Mouse (Mus musculus) testis, adult 2 months (tissue): ENCODE results near the gene Exoc5. TPM values are rescaled to one million over a fixed set of nuclear protein-coding genes. Genes with fewer than 3 reads are reported as not detected.

ENCODE experiments used
- H3K27ac ChIP-seq: fragments of 200-500 bp; 2 replicates; pipeline ENCODE4 v1.5.1; 2012; ENCODE audit warnings: low read depth, low read length; ENCODE audit not compliant: control insufficient read depth, insufficient read depth
- H3K27me3 ChIP-seq: fragments of 200-500 bp; 2 replicates; pipeline ENCODE4 v1.6.1; 2012; ENCODE audit warnings: mild to moderate bottlenecking, low read length, moderate library complexity; ENCODE audit not compliant: control insufficient read depth, insufficient read depth
- H3K36me3 ChIP-seq: fragments of 200-500 bp; 2 replicates; pipeline ENCODE4 v1.6.1; 2012; ENCODE audit warnings: mild to moderate bottlenecking, low read length; ENCODE audit not compliant: control insufficient read depth, insufficient read depth
- H3K4me1 ChIP-seq: fragments of 200-500 bp; 2 replicates; pipeline ENCODE4 v1.6.1; 2012; ENCODE audit warnings: low read length; ENCODE audit not compliant: control insufficient read depth, insufficient read depth
- H3K4me3 ChIP-seq: fragments of 200-500 bp; 2 replicates; pipeline ENCODE4 v1.5.1; 2012; ENCODE audit warnings: low read depth, mild to moderate bottlenecking, low read length, moderate library complexity, mixed read lengths; ENCODE audit not compliant: control insufficient read depth
- CTCF ChIP-seq: fragments of 200-500 bp; IDR thresholded peaks from 2 replicates; pipeline ENCODE4 v1.5.1; 2012; ENCODE audit warnings: low read depth, mild to moderate bottlenecking, inconsistent platforms, low read length, moderate library complexity; ENCODE audit not compliant: control insufficient read depth, insufficient read depth, insufficient replicate concordance
- POLR2A ChIP-seq: fragments of 200-500 bp; IDR thresholded peaks from 2 replicates; pipeline ENCODE4 v1.6.1; 2012; ENCODE audit warnings: low read depth, mild to moderate bottlenecking, inconsistent platforms, low read length, moderate library complexity; ENCODE audit not compliant: control insufficient read depth
- polyA plus RNA-seq: library from polyadenylated mRNA; depleted of rRNA; stranded (reverse); fragments of >200 nt; gene quantifications from 2 replicates; pipeline ENCODE4 v1.2.3, GENCODE M21; 2012

Gene Exoc5
- polyA plus RNA-seq, 1 experiment: 4.1 TPM

DNA sequence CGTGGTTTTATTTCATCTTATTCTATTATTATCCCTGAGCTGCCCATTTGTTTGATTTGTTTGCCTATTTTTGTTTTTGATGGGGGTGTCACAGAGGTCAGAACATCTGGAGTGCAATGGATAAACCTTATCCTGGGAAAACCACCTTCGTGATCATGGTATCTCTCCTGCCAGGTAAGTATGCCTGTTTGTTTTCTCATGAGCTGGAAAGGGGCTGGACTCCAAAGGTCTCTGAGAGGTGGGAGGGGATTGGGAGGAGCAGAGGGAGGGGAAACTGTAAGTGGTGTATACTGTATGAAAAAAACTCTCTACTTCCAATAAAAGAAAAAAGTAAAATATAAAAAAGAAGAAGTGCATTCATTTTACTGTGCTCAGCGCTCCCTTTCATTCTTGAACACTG, 64.8 kb downstream of the Exoc5 start:
- Histone ChIP-seq H3K4me3 (no peak overlapping the region), H3K36me3 (no peaks in the 10 kb centered on the region), H3K27me3 (no peaks in the 10 kb centered on the region), H3K27ac (no peak overlapping the region), H3K4me1 (no peaks in the 10 kb centered on the region)
- TF ChIP-seq POLR2A (no peak), CTCF (no peak)

DNA sequence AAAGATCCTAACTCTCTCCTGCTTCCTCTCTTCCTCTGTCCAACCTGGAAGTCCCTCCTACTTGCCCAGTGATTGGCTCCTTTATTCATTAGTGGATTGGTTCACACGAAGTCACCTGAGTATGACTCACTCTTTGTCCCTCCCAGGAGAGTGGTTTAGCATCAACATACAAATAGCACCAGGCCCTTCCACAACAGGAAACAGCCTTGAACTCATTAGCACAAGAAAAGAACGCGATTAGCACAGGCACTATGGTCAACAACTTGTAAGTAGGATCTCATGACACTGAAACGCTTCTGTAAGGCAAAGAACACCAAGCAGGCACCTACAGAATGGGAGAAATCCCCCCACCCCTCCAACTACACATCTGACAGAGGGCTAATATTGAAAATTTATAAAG, 67.7 kb downstream of the Exoc5 start:
- Histone ChIP-seq H3K27ac (no peak overlapping the region), H3K4me3 (no peak overlapping the region), H3K36me3 (no peaks in the 10 kb centered on the region), H3K27me3 (no peaks in the 10 kb centered on the region), H3K4me1 (no peaks in the 10 kb centered on the region)
- TF ChIP-seq CTCF (no peak), POLR2A (no peak)

DNA sequence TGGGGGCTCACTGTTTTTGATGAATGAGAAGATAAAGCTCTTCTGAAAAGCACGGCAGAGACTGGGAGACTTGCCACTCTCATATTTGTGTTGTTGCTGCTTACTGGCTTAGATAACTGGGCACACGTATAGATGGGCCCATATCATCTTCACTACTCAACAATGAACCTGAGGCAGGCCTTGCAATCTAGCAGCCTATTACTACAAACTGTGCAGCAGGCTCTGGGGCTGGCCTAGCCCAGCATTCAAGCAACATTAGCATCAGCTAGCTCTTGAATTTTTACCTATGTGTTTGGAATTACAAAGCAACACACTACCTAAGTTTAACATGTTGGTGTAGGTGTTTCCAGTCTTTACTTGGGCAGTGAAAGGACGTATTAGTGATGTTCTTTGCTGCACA, 72.6 kb downstream of the Exoc5 start:
- Histone ChIP-seq H3K36me3 (no peaks in the 10 kb centered on the region), H3K4me1 (no peaks in the 10 kb centered on the region), H3K27me3 (no peaks in the 10 kb centered on the region), H3K4me3 (no peak overlapping the region), H3K27ac (no peak overlapping the region)
- TF ChIP-seq CTCF (no peak), POLR2A (no peak)

DNA sequence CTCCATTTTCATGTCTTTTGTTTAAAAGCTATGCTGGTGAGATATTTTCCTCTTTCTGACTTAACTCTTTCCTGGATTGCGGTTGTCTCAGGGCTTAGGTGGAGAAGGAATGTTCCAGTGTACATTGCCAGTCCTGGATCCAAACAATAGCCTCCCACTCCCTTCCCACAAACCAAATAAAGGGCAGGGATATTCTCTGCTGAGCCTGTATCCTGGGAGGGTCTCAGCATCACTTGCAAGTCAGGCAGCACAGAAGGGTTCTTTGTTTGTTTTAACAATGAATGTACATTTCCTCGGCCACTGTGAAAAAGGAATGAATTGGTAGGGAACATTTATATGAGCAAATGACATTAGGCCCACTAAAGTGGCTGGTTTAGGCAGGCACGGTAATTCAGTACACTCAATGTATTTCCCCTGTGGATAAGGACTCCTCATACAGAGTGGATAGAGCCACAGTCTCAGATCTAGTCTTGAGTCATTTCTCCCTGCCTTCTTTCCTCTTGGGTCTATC, 74.3 kb downstream of the Exoc5 start:
- Histone ChIP-seq H3K27me3 (no peaks in the 10 kb centered on the region), H3K36me3 (no peaks in the 10 kb centered on the region), H3K4me3 (no peak overlapping the region), H3K27ac (no peak overlapping the region), H3K4me1 (no peaks in the 10 kb centered on the region)
- TF ChIP-seq POLR2A (no peak), CTCF (no peak)

DNA sequence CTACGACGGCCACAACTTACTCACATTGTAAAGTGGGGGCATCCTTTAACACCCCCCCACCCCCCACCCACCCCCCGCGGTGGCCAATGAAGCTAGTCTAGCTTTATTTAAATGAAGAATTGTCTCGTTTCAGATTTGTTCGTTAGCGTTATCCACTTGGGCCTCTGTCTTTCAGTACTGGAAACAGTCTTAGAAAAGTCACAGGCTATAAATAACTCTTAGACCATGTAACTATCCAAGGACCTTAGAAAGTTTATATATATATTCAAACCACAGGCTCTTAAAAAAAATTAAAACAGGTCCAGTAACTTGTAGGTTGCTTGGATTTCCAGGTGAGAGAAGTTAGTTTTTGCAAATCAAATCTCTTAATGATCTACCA, 75.3 kb downstream of the Exoc5 start:
- no peak for TF ChIP-seq CTCF
- TF ChIP-seq POLR2A: no peak
- Histone ChIP-seq H3K27ac (no peak overlapping the region), H3K27me3 (no peaks in the 10 kb centered on the region), H3K36me3 (no peaks in the 10 kb centered on the region), H3K4me1 (no peaks in the 10 kb centered on the region), H3K4me3 (no peak overlapping the region)

DNA sequence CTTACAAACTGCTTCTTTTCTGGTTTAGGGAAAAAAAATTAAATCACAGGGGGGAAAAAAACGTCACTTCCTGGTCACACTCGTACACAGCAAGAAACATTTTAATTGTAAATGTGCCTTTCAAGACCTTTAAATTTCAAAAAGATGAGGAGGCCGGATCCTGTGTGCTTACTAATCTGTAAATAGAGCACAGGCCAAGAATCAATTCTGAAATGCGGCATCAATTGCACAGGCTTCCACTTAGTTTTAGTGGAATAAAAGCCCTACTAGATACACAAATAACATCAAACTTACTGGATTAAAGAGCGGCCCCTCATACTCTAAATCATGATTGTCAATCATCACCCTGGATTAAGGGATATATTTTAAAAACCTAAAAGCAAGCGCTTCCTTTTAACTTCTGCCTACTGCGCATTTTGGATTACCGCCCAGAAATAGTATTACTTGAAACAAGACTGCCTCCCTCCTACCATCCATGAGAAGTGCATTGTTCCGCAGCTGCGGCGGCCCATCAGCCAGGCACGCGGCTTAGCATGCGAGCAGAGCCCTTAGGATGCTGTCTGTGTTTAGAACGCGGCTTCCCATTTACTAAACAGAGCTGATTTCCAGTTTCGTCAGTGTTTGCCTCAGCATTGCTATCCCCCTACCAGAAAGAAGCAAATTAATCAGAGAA, 75.8 kb downstream of the Exoc5 start:
- Histone ChIP-seq H3K27me3 (no peaks in the 10 kb centered on the region), H3K36me3 (no peaks in the 10 kb centered on the region), H3K4me1 (no peaks in the 10 kb centered on the region), H3K27ac (no peak overlapping the region), H3K4me3 (no peak overlapping the region)
- TF ChIP-seq CTCF: peak; percentile 23; the same call in 1 of the 2 replicates
- no peak for TF ChIP-seq POLR2A

DNA sequence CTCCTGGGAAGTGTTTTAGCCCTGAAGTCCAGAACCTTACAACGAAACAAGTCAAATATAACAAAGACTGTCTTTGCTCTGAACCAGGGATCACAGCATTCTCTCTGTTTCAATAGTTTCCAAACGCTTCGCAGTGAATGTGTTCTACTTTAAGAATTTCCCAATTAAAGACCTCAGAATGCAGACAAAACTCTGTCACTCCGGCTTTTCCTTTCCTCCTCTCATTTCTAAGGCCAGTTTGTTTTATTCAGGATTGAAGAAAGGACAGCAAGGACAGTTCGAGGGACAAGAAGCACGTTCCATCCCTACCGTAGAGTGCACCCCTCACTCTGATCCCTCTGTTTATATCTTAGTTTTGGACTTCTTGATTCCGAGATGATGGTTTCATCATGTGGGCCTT, 76.6 kb downstream of the Exoc5 start:
- Histone ChIP-seq H3K4me3 (no peak overlapping the region), H3K4me1 (no peaks in the 10 kb centered on the region), H3K27me3 (no peaks in the 10 kb centered on the region), H3K27ac (no peak overlapping the region), H3K36me3 (no peaks in the 10 kb centered on the region)
- no peak for TF ChIP-seq CTCF
- no peak for TF ChIP-seq POLR2A

DNA sequence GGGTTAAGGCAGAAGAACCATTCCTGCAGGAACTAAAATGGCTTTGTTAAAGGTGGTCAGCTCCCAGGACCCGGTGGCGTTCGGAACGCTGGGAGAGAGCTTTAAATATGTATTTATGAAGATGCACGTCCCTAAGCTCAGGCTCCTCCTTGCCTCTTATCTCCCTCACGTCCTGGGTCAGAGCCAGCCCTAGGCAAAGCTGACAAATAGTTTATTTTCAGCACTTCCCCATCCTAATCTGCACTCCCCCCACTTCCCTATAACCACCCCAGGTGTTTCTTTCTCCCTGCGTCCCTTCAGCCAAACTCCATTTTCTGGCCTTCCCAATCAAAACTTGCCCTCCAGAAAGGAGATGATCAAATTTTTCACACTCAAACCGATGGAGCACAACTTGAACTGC, 80.2 kb downstream of the Exoc5 start:
- Histone ChIP-seq H3K27ac (no peak overlapping the region), H3K4me3 (no peak overlapping the region), H3K27me3 (no peaks in the 10 kb centered on the region), H3K4me1 (peaks cover 2% of the 10 kb centered on the region; the same call in 1 of the 2 replicates), H3K36me3 (no peaks in the 10 kb centered on the region)
- no peak for TF ChIP-seq POLR2A
- TF ChIP-seq CTCF: no peak
